Mouse (Mus musculus) testis, postnatal 14 days (tissue): ENCODE results near the gene Vwc2.

Source experiments
- DNase-seq: peaks from one replicate; pipeline ENCODE4 v3.0.0; 2021; ENCODE audit warnings: low spot score

The Vwc2 gene

DNA sequence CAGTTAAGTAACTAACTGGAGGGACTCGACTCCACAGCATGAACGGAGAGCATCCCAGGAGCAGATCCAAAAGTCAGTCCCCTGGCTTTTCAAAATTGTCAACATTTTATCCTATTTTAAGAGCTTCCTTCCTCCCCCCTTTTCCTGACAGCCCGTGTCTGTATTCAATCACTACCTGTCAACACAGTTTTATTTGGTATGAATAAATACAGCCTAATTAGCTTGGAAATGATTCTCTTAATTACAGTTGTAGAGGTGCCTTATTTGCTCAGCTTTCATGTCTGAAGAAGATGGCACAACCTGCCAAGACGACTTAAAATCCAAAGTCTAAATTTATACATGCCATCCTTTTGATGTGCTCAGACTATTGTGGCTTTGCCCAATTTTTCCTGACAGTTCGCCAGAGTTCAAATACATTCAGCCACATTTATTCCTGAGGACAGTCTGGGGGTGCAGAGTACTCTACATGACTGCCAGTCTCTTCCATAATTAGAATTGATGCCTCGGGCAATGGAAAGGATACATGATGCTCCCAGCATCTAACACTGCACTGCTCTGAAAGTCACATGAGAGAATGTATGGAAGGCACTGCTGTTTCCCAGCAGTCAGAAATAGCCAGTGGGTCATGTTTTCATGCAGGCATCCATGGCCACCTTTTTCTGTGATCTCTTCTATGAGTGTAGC is 128.8 kb downstream of the Vwc2 start:
- DNase-seq, result no peak

DNA sequence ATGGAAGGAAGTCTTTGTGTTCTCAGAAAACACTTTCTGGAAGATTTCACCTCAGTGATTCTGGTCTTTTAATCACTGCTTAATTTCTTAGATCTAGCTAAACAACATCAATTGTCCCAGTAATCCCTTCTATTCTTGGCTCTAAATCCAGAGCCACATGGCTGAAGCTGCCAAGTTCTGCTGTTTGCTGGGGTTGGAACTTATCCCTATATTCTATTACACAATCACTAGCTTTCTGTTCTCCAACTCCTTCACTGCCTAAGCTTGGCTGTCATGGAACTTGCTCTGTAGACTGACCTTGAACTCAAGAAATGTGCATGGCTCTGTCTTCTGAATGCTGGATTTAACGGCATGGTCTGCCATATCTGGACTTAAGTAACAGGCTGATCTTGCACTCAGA is 143.3 kb downstream of the Vwc2 start:
- DNase-seq, result no peak

DNA sequence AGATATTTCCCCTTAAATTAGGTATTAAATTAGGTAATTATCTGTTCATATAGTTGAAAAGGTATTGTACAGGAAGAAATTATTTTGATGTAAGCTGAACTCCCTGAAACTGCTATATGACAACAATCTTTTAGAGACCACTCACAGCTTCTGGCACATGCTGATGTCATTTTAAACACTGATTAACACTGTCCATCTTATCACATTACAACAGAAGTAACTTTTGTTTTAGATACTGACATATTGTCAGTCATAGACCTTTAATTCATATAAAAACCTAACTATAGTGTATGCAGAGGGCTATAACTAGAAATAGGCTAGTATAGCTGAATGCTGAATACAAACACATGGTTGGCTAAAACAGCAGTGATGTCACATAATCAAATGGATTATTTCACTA is 166.1 kb downstream of the Vwc2 start:
- no peak for DNase-seq

DNA sequence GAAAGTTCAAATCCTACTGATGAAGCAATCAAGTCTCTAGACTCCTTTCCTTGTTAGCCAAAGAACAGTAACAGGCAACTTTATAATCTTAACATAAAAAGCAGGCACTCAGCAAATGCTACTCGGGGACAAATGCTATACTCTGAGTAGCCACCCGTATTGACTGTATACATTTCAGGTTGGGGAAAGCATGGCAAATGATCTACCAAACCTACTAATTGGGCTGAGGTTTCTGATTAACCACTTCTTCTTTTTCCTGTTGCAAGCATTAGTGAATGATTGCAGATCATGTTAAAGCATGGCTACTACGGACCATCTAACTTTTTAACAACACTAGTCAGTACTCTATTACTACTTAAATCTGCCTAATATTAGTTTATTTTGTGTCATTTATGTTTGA is 169.5 kb downstream of the Vwc2 start:
- DNase-seq, result no peak
